Mouse (Mus musculus): ENCODE measurements at regions not wholly inside any gene's neighbourhood (a gene's known extent, or its start where the extent isn't known, plus 50 kb on each side); places are given as distances from the start of the nearest gene placed in this dataset.

DNA sequence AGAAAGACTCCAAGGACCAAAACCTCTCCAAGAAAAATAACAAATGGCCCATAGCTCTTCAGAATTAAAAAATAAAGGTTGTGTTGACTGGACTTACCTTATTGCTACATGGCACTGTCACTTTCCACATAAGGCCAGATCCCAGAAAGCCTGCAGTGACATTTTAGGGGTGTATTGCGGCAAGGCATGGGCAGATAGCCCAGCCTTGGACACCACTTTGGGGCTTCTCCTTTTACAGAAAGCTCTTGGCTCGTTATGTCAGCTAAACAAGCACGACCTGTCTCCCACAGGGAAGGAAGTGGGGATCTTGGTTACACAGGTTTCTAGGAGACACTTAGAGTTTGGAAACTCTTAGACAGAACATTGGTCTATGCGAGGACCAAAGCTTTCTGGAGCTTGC lies 241.3 kb upstream of the Stt3b start:
- DNase-seq = no peak

DNA sequence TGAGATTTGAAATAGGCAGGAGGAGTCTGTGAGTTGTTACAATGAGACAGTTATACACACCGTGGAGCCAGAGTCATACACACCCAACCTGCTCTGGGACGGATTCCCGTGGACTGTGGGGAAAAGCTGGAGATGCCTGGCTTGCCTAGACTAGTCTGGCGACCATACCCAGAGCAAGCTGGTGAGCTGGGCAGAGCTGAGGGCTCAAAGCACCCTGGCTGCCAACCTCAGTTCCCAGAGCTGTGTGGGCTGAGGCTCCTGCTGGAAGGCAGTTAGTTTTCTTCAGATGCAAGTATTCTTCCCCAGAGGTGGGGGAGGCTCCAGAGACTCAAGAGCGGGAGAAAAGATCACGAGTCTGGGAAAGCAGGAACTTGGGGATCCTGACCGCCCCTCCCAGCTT lies 247.9 kb upstream of the Stt3b start:
- DNase-seq = no peak

DNA sequence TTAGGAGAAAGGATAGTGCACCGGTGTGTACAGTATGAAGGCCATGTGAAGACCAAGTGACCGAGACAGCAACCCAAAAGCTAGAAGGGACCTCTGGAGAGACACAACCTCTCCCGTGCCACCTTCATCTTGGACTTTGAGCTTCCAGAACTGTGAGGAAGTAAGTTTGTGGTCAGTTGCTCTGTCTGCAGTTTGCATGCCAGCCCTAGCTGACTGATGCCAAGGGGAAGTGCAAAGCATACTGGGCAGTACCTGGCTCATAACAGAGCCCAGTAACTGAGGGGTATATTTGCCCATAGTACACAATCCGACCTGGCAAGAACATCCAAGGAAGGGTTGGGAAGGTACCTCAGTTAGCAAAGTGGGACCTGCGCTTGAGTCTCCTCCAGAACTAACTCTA lies 249.3 kb upstream of the Stt3b start:
- DNase-seq = no peak

DNA sequence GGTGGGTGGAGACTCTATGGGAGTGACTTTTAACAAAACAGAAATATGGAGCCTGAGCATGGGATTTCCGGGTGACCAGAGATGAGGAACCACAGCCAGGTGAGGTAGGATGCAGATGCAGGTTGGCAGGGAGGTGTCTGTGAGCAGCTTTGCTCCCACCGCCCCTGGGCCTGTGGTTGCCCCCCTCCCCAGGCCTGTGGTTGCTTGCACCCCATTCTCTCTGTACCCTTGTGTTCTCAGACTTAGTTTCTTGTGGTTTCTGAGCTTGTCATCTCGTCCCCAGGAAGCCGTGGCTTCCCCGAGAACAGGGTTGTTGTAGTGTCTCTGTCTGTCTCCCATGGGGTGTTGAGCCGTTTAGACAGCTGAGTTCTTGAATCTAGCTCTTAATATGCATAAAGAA lies 251.0 kb upstream of the Stt3b start:
- DNase-seq = no peak

DNA sequence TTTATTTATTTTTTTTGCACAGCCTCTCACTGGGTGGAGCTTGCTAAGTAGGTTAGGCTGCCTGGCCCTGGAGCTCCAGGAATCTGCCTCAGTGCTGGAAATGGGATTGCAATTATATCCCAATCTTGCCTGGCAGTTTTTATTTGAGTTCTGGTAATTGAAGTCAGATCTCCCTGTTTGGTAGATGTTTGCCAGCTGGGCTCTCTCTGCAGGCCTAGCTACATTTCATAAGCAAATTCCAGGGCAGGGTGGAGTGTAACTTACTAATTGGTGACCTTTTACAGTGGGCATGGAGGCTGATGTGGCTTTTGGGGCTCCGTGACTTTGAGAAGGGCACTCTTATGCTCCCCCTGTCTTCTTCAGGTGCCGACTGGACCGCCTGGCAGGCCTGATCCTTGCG lies 252.6 kb upstream of the Stt3b start:
- DNase-seq = no peak

DNA sequence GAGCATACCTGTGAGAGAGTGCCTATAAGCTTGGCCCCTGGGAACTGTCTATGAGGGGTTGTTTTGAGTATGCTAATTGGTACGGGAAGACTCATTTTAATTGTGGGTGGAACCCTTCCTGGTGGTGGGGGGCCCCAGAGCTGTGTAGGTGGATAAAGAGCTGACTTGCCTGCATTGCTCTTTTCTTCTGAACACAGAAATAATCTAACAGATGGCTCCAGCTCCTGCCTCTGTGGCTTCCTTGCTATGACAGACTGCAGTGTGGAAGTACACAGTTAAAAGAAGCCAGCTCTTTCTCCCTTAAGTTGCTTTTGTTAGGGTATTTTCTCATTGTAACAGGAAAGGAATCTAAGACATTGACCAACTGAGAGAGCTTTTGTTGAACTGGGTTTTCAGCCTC lies 254.1 kb upstream of the Stt3b start:
- no peak for DNase-seq

DNA sequence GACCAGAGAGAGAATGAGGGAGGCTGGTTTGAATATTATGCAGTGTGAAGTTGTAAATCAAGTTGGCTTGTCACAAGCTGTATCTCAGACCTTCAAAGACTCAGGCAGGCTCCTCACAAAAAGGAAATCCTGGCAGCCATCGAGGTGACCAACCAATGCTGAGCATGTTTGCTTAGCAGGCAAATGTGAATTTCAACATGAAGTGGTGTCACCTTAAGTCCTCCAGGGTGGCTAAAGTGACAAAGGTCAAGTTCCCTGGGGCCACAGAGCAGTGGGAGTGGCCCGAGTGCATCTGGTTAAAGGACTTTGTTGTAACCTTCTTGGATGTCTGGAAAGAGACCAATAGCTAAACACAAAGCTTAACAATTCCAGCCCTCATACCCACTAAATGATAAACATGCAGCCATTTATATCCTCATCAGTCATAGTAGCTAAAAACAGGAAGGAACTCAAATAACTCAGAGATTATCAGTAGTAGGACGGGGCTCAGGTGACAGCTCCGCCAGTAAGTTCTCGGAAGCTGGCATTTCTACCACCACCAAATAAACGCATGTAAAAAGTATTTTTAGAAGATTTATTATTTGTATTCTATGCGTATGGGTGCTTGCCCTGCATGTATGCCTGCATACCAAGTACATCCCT lies 258.6 kb upstream of the Stt3b start:
- DNase-seq = no peak

DNA sequence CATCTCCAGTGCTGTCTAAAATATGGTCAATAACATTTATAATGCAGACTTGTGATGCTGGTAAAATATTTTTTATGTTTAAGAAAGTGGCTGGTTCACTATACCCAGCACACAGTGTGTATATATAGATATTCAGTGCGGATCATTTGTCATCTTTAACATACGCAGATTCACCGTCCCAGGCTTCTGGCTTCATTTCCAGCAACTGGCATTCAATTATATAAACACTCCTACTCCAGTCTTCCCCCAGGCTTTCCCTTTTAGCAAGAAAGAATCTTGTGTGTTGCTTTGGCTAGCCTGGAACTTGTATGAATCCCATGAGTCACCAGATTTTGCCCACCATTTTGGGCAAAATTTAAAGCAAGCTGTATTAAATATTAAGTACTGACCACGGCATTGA lies 260.8 kb upstream of the Stt3b start:
- DNase-seq = no peak

DNA sequence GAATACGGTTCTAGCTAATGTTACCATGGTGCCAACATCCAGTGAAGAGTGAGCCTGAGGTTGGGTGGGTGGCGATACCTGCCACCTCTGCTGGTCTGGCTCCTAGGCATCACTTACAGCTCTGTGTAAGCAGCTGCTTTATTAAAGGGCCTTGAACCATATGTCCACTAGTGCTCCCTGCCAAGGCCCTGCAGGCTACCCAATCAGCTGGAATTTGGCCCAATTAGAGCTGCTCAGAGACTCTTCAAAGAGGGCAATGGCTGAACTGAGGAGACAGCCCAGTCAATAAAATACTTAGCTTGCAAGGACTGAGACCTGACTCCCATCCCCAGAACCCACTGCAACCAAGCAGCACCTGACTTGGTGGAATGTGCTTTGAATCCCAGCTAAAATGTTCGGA lies 270.9 kb upstream of the Stt3b start:
- DNase-seq = peak; percentile 33 to 42

DNA sequence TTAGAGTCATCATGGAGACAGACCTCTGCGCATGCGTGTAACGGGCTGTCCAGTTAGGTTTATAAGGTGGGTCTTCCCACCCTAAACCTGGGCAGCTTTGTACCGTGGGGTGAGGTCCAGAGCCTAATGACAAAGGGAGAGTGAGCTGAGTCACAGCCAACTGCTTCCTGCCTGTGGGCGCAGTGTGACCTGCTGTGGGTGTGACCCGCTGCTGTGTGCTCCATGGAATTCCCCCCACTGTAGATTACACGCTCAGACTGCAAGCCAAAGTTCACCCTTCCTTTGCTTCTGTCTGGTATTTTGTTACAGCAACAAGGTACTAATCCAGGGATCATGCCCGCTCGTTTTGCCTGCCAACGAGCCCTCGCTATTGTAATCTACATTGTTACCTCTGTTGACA lies 273.3 kb upstream of the Stt3b start:
- no peak for DNase-seq

DNA sequence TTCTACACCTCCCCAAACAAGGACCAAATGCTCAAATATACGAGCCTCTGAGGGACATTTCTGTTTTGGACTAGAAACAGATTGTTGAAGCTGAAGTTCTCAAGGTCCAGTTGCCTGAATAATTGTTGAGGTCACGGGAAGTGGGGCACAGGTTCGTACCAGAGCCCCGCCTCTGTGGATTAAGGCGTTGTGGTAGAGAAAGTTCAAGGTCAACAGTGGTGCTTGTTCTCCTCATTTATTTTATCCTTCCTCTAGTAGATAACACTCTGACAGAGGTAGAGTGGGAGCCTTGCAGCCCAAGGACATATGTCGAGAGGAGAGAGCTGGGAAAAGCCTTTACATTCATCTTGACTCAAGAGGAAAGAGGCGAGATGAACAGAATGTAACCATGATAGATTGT lies 274.7 kb upstream of the Stt3b start:
- no peak for DNase-seq

DNA sequence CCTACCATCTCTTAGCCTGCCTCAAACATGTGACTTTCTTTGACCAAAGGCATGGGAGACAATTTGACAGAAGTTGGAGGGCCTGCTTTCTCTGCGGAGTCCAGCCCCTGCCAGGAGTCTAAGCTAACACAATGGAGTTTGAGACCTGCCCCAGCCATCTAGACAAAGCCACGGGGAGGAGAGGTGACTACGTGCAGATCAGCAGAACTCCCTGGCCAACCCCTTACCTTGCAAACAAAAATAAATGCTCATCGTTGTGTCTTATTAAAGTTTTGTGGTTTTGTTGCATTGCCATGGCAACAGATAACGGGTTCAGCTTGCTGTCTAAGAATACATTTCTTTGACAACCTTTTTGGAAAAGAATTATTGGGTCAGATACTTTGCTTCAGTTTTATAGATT lies 282.2 kb upstream of the Stt3b start:
- DNase-seq = no peak

DNA sequence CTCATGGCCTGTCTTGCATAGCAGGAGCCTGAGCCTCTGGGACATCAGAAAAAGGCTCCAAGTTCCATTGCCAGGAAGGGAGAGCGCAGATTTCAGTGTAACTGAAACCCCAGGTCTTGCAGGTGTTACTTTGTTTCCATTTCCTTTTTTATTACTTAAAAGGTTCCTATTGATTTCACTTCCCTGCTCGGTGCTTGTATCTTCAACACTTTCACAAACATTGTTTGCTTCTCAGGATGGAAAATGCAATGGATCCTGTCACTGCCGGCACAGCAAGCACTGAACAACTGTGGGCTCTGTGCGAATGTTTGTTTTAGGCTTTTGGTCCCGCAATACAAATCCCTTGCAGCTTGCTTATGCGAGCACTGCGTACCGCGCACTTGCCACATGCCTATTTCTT lies 290.0 kb upstream of the Stt3b start:
- no peak for DNase-seq

DNA sequence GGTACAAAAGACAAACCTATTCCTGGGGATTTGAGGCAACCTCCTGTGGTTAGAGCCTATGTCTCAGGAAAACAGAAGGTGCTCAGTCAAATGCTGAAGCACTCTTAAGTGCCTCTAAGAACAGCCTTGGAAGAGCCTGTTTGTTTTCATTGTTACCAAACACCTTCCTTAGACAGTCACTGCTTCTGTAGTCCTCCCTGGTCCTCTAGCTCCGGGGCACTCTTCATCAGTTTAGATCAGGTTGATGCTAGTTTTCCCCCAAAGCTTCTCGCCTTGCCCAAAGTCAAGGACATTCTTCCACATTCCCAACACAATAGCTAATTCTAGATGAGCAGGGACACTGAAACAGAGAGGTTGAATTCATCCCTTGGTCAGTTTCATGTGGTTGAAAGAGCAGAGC lies 290.6 kb upstream of the Stt3b start:
- DNase-seq = no peak

DNA sequence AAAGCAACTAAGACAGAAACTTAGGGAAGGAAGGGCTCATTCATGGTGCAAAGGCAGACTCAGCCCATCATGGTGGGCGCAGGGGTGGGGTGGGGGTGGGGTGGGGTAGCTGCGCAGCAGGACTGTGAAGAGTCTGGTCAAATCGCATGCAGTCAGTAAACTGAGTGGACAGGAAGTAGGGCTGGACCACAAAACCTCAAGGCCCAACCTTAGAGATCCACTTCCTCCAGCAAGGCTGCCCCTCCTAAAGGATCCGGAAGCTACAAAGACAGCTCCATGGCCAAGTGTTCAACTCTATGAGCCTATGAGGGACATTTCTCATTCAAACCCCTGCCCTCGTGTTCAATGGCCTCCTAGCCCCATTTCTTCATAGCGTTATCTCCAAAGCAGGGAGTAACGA lies 292.6 kb upstream of the Stt3b start:
- DNase-seq = no peak

DNA sequence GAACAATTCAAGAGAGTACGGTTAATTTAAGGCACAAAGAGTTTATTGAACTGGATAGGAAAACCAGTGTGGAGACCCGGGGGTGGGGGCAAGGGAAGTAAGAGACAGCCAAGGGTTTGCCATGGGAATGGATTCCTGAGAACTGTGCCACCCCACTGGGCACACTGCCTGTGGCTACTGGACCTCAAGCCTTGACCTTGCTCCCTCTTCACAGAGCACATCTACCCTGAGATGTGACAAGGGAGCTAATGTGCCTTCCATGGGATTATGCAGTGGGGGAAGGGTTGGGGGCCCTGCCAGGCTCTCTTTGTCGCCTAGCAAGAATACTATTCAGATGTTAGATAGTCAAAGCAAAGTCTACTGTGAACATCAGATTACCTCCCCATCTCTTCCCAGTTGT lies 294.2 kb upstream of the Stt3b start:
- peak; percentile 4 to 45 for DNase-seq

DNA sequence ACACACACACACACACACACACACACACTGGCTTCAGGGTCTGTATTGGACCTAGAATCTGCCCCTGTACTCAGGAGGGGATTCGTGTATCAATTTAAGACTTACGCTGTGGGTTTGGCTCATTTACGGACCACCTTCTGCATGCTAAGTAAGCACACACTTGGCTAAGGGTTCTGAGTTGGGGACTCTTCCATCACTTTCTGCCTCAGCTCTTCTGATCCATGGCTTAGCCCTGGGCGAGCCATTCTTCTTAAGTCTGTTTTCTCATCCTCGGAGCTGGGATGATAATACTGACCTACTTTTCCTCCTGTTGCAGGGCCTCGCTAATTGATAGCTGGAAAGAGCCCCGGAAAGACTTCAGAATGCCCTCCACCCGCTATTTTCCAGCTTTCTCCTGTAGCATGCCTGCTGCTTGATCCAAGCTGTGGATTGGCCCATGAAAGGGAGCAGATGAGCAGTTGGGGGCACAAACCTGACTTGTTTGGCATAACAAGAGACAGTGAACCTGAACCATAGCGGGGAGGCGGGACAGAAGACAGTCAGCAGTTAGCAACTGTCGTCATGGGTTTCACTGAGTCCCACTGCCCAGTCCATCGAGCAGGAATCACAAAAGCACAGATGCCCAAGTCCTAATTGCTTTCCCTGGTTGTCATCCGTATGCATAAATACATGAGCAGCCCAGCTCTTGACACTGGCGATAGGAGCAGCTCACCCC lies 294.9 kb upstream of the Stt3b start:
- no peak for DNase-seq

DNA sequence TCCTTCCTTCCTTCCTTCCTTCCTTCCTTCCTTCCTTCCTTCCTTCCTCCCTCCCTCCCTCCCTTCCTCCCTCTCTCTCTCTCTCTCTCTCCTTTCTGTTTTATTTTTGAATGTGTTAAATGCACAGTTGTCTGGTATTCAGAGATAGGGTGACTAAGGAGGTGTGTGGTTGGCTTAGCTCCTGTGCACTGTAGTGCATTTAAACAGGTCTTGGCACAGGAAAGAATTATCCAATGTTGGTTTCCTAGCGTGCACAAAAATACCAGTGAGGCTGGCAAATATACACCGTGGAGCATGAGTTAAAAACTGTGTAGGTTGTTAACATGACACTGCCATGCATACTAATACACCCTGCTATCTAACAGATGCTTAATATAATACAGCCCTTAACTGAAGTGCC lies 297.7 kb upstream of the Stt3b start:
- no peak for DNase-seq

DNA sequence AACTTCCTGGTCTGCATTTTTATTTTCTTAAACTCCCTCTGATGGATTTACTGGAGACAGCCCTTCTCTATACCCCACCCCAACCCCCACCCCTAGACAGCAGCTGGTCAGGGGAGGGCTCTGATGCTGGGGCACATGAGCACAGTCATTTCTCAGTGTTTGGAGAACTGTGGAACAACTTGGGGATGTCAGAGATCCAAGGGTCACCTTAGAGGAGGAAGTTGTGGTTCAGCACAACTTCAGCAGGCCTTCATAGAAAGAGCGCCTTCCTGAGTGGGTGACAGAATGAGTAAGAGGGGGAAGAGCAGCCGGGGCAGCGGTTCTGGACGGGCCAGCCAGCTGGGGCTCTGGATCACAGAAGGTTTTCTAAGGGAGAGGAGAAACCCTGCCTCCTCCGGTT lies 298.2 kb upstream of the Stt3b start:
- DNase-seq = no peak

DNA sequence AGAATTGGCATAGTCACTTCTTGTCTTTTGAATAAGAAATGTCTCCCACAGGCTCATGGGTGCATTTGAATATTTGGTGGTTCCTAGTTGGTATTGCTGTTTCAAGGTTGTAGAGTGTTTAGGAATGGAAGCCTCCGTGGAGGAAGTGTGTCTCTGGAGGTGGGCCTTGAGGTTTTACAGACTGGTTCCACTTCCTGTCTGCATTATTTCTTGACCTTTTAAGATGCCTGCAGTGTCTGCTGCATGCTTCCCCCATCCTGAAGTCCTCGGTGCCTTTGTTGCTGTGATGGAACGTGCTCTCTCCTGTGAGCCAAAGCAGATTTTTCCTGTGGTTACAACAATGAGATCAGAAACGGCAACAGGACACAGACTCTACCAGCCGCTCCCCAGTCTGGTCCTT lies 299.4 kb upstream of the Gadl1 start:
- no peak for DNase-seq

DNA sequence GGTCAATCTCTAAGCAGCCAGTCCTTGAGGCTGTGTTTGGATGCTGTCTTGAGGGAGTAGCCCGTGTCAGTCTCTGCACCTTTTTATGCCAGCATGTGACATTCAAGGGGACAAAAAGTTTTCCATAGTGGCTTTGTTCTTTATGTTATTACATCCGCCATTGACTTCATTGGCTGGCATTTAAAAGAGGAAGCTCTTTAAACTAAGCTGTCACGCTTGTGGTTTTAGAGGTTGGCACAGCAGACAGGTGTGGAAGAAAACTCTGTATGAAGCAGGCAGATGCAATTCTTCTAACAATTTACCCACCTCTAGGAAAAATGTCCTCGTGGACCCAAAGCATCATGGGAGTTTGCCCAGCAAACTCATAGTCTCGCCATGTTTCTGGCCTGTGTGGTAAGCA lies 297.5 kb upstream of the Gadl1 start:
- no peak for DNase-seq

DNA sequence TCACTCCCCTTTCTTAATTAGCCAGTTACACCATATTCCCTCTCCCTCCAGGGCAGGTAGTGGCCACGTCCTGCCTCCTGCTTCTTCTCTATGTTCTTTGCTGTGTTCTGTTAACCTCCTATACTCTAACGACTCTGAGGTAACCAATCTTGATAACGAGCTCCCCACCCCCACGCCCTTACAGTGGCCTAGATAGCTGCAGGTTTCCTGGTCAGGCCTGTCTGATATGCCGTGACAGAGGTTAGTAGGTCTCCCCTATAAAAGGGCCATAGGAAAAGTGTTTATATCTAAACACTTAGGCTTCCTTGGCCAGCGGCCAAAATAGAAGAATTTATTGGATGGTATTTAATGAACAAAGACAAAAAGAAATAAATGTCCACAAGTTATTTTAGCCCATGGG lies 296.3 kb upstream of the Gadl1 start:
- DNase-seq = no peak

DNA sequence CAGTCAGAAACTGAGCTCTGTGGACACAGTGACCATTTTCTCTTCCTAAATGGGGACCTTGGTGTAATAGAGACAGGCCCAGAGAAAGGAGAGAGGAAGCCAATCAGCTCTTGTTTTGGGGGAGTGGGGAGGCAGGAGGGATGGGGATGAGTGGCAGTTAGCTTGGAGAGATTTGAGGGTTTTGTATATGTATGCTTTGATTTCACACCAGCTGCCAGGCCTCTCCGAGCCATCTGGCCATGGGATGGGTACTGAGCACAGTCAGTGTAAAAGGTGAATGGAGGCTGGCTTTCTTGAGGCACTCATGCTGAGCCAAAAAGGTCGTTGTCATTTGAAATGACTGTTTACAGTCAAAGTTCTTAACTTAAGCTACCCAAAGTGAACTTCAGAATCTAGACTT lies 295.2 kb upstream of the Gadl1 start:
- no peak for DNase-seq

DNA sequence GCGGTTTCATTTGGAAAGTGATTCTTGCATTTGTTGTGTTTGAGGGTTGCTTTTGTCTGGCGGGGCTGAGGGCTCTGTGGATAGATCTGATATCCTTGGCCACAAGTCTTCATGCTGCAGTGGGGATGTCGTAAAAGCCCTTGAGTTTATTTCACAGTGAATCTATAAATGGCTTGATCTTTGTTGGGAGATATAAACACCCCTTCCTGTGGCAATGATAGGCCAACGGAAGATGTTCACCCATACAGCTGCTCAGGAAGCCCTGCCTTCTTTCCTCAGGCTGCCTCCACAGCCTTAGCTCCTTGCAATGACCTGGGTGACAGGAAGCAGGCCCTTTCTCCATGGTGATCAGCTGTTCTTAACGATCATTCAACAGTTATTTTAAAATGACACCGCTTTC lies 291.3 kb upstream of the Gadl1 start:
- DNase-seq = no peak

DNA sequence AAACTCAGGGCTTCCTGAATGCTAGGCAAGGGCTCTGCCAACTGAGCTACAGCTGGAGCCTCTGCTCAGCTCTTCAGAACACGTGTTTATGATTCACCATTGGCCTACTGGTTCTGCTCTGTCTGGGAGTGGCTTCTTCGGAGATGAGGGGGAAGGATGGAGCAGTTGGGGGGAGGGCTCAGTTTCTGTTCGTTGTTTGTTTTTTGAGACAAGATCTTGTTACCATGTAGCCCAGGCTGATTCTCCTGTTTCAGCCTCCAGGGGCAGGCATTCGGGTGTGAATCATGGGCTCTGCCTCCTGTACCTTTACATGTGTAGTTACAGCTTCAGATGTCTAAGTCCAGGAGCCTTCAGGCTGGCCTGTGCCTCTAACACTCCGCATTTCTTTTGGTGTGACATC lies 285.3 kb upstream of the Gadl1 start:
- DNase-seq = no peak
